ENCODE assay signal across 7 mouse cellular contexts in the genomic region with DNA sequence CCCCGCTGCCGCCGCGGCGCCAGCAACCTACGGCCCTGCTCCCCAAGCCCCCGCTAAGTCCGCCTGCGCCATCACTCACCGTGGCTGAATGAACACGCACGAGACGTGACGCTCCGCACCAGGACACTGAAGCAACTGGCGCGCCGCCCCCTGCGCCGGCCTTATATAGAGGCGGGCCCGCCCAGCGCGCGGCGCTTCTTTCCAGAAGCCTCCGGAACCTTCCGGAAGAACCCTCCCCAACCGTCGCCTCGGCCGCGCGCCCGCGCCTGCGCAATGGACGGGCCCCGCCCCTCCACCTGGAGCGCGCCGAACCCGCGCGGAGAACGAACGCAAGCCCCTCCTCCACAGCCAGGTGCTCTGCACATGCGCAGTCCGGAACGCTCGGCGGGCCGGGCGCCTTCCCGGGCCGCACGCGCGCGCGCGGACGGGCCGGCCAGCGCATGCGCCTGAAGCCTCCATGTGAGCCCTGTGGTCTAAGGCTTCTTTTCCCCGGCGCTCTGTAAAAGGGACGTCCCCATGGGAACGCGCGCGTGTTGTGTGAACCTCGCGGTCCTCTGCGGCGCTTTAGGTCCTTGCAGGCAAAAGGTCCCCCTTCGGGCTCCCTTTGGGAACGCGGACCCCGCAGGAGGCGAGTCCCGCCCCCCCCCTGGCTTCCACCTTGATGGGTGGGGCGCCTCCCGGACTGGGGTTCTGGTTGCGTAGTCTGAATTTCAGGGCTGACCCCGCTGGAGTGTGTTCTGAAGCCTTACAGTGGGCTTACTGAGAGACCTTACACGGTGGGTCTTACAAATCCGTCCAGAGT. TPM values are rescaled to one million over a fixed set of nuclear protein-coding genes. Genes with fewer than 3 reads are reported as not detected.
DNase-seq lines count a peak whose midpoint lies in the region; ATAC-seq and TF ChIP-seq lines count a peak whose summit lies in the region.

No protein-coding gene starts in this region.

- H3K4me3 ChIP-seq in embryonic facial prominence, embryonic 11.5 days (ENCODE audit: low read depth, low read length), result peak overlapping the region; percentile 91
- peak overlapping the region; percentile 87 for H3K4me3 ChIP-seq in kidney, adult 2 months (ENCODE audit: insufficient read depth, low read depth, low read length)
- peak overlapping the region; percentile 99 for H3K4me3 ChIP-seq in limb, embryonic 12.5 days (replicated peaks)
- peak overlapping the region; percentile 58 for H3K4me3 ChIP-seq in midbrain, embryonic 15.5 days
- H3K4me3 ChIP-seq in spleen, adult 2 months (ENCODE audit: extremely low read depth, insufficient read depth, insufficient read length), result peak overlapping the region; percentile 77

- H3K27me3 ChIP-seq in embryonic facial prominence, embryonic 11.5 days (ENCODE audit: control insufficient read depth, insufficient read depth, low read length), result no peaks in the 10 kb centered on the region
- H3K27me3 ChIP-seq in kidney, adult 2 months (replicated peaks; ENCODE audit: control insufficient read depth, insufficient read depth, low read length), result no peaks in the 10 kb centered on the region
- no peaks in the 10 kb centered on the region for H3K27me3 ChIP-seq in limb, embryonic 12.5 days
- H3K27me3 ChIP-seq in midbrain, embryonic 15.5 days (replicated peaks), result no peaks in the 10 kb centered on the region
- H3K27me3 ChIP-seq in spleen, adult 2 months (ENCODE audit: control insufficient read depth, insufficient read depth, low read length), result no peaks in the 10 kb centered on the region

- no peaks in the 10 kb centered on the region for H3K9me3 ChIP-seq in embryonic facial prominence, embryonic 11.5 days (replicated peaks; ENCODE audit: control insufficient read depth, low read length)
- H3K9me3 ChIP-seq in limb, embryonic 12.5 days, result no peaks in the 10 kb centered on the region
- no peaks in the 10 kb centered on the region for H3K9me3 ChIP-seq in midbrain, embryonic 15.5 days

- H3K9ac ChIP-seq in embryonic facial prominence, embryonic 11.5 days (replicated peaks; ENCODE audit: low read length), result peak overlapping the region; percentile 97
- peak overlapping the region; percentile 98 for H3K9ac ChIP-seq in limb, embryonic 12.5 days (replicated peaks)
- H3K9ac ChIP-seq in midbrain, embryonic 15.5 days, result peak overlapping the region; percentile 89

- H3K27ac ChIP-seq in embryonic facial prominence, embryonic 11.5 days (replicated peaks; ENCODE audit: low read depth, low read length), result peak overlapping the region; percentile 91
- H3K27ac ChIP-seq in kidney, adult 2 months (ENCODE audit: insufficient read depth, low read depth, low read length), result peak overlapping the region; percentile 71
- peak overlapping the region; percentile 94 for H3K27ac ChIP-seq in limb, embryonic 12.5 days
- peak overlapping the region; percentile 93 for H3K27ac ChIP-seq in midbrain, embryonic 15.5 days
- H3K27ac ChIP-seq in spleen, adult 2 months (ENCODE audit: insufficient read depth, low read length), result peak overlapping the region; percentile 93

- peak; percentile 92 for ATAC-seq in embryonic facial prominence, embryonic 11.5 days (replicated peaks; ENCODE audit: insufficient number of reproducible peaks, low FRiP score, low TSS enrichment, low read depth)
- ATAC-seq in limb, embryonic 12.5 days (ENCODE audit: insufficient number of reproducible peaks, insufficient read depth, low FRiP score, low TSS enrichment, low read depth), result peak; percentile 93
- ATAC-seq in midbrain, embryonic 15.5 days (replicated peaks), result peak; percentile 97

- TF ChIP-seq CTCF in kidney, adult 2 months (conservative IDR thresholded peaks at IDR 0.05; ENCODE audit: insufficient read depth, insufficient read length, low read depth, low read length), result no peak
- TF ChIP-seq CTCF in spleen, adult 2 months (IDR thresholded peaks at IDR 0.05; ENCODE audit: extremely low read depth, insufficient read depth, insufficient read length, insufficient replicate concordance), result no peak

- TF ChIP-seq POLR2A in kidney, adult 2 months (IDR thresholded peaks at IDR 0.05; ENCODE audit: low read depth, low read length), result peak; percentile 98
- peak; percentile 98 for TF ChIP-seq POLR2A in spleen, adult 2 months (IDR thresholded peaks at IDR 0.05; ENCODE audit: low read depth, low read length)

- WGBS in embryonic facial prominence, embryonic 11.5 days, result under 1% methylated on average over 83 of the region's 89 CpGs
- WGBS in kidney, adult 2 months, result under 1% methylated on average over 89 of the region's 89 CpGs
- under 1% methylated on average over 88 of the region's 89 CpGs for WGBS in limb, embryonic 12.5 days
- under 1% methylated on average over 88 of the region's 89 CpGs for WGBS in midbrain, embryonic 15.5 days
- under 1% methylated on average over 85 of the region's 89 CpGs for WGBS in spleen, adult 2 months

- H3K36me3 ChIP-seq in embryonic facial prominence, embryonic 11.5 days (replicated peaks; ENCODE audit: control insufficient read depth, insufficient read depth, low read depth, low read length), result no peaks in the 10 kb centered on the region
- peaks cover 6% of the 10 kb centered on the region for H3K36me3 ChIP-seq in kidney, adult 2 months (ENCODE audit: control insufficient read depth, insufficient read depth, low read length)
- H3K36me3 ChIP-seq in limb, embryonic 12.5 days, result peaks cover 30% of the 10 kb centered on the region
- H3K36me3 ChIP-seq in midbrain, embryonic 15.5 days (replicated peaks), result peaks cover 12% of the 10 kb centered on the region; the same call in 1 of the 2 replicates
- H3K36me3 ChIP-seq in spleen, adult 2 months (ENCODE audit: control insufficient read depth, insufficient read depth, low read length), result peaks cover 14% of the 10 kb centered on the region

- H3K4me1 ChIP-seq in embryonic facial prominence, embryonic 11.5 days (ENCODE audit: control insufficient read depth, insufficient read depth, low read length), result no peaks in the 10 kb centered on the region
- H3K4me1 ChIP-seq in kidney, adult 2 months (ENCODE audit: control insufficient read depth, insufficient read depth, low read length), result peaks cover 6% of the 10 kb centered on the region; the same call in 1 of the 2 replicates
- peaks cover 16% of the 10 kb centered on the region for H3K4me1 ChIP-seq in limb, embryonic 12.5 days (replicated peaks)
- peaks cover 18% of the 10 kb centered on the region for H3K4me1 ChIP-seq in midbrain, embryonic 15.5 days
- H3K4me1 ChIP-seq in spleen, adult 2 months (ENCODE audit: control insufficient read depth, insufficient read depth, insufficient read length), result peaks cover 10% of the 10 kb centered on the region; the same call in 1 of the 2 replicates

- DNase-seq in adrenal gland, postnatal 14 days, result peak; percentile 100
- DNase-seq in embryonic facial prominence, embryonic 11.5 days (ENCODE audit: low spot score), result peak; percentile 97
- peak; percentile 97 to 98 for DNase-seq in heart, adult 18-20 months
- DNase-seq in kidney, adult 2 months, result peak; percentile 98
- peak; percentile 91 to 97 for DNase-seq in spleen, adult 2 months (ENCODE audit: low read depth in 1 of 2, low spot score in 2 of 2)

- H3K4me2 ChIP-seq in embryonic facial prominence, embryonic 11.5 days (ENCODE audit: low read depth, low read length), result peak overlapping the region; percentile 71
- H3K4me2 ChIP-seq in limb, embryonic 12.5 days, result peak overlapping the region; percentile 77
- peak overlapping the region; percentile 86 for H3K4me2 ChIP-seq in midbrain, embryonic 15.5 days

RNA-seq across cellular contexts. Expression of a gene that starts 6.2 kb away (rescaled TPM):
- total RNA-seq in adrenal gland, postnatal 14 days (2021), result 325 and 436 TPM in 2 replicates
- polyA plus RNA-seq in embryonic facial prominence, embryonic 11.5 days (2014; fragmentation: Nextera tagmentation; extraction: Ambion mirVana), result 1,194 and 1,245 TPM in 2 replicates
- 100 to 1,000 TPM; 261 to 408 TPM for total RNA-seq in heart, adult 18-20 months (2021)
- 95.6 and 115 TPM in 2 replicates for polyA plus RNA-seq in kidney, adult 2 months (2012; rRNA removed)
- polyA plus RNA-seq in limb, embryonic 12.5 days (2016; fragmentation: Nextera tagmentation; extraction: Ambion mirVana), result 833 and 848 TPM in 2 replicates
- 1,449 and 1,477 TPM in 2 replicates for polyA plus RNA-seq in midbrain, embryonic 15.5 days (2015; fragmentation: Nextera tagmentation; extraction: Ambion mirVana)
- 38.9 and 40.7 TPM in 2 replicates for polyA plus RNA-seq in spleen, adult 2 months (2012; rRNA removed)

RNA-seq across cellular contexts. Expression of a gene that starts 14.0 kb away (rescaled TPM):
- not detected in 2 replicates for total RNA-seq in adrenal gland, postnatal 14 days (2021)
- polyA plus RNA-seq in embryonic facial prominence, embryonic 11.5 days (2014; fragmentation: Nextera tagmentation; extraction: Ambion mirVana), result 0.22 TPM in 1 of 2 replicates, not detected in the other
- not detected for total RNA-seq in heart, adult 18-20 months (2021)
- polyA plus RNA-seq in kidney, adult 2 months (2012; rRNA removed), result not detected in 2 replicates
- polyA plus RNA-seq in limb, embryonic 12.5 days (2016; fragmentation: Nextera tagmentation; extraction: Ambion mirVana), result not detected in 2 replicates
- 0.31 TPM in 1 of 2 replicates, not detected in the other for polyA plus RNA-seq in midbrain, embryonic 15.5 days (2015; fragmentation: Nextera tagmentation; extraction: Ambion mirVana)
- polyA plus RNA-seq in spleen, adult 2 months (2012; rRNA removed), result not detected in 2 replicates

RNA-seq across cellular contexts. Expression of a gene that starts 41.4 kb away (rescaled TPM):
- total RNA-seq in adrenal gland, postnatal 14 days (2021), result 35.2 and 41.6 TPM in 2 replicates
- 22.2 and 23.6 TPM in 2 replicates for polyA plus RNA-seq in embryonic facial prominence, embryonic 11.5 days (2014; fragmentation: Nextera tagmentation; extraction: Ambion mirVana)
- 10 to 100 TPM; 31.0 to 32.1 TPM for total RNA-seq in heart, adult 18-20 months (2021)
- polyA plus RNA-seq in kidney, adult 2 months (2012; rRNA removed), result 24.0 and 24.5 TPM in 2 replicates
- polyA plus RNA-seq in limb, embryonic 12.5 days (2016; fragmentation: Nextera tagmentation; extraction: Ambion mirVana), result 30.2 and 33.5 TPM in 2 replicates
- 25.5 and 26.8 TPM in 2 replicates for polyA plus RNA-seq in midbrain, embryonic 15.5 days (2015; fragmentation: Nextera tagmentation; extraction: Ambion mirVana)
- polyA plus RNA-seq in spleen, adult 2 months (2012; rRNA removed), result 11.4 and 11.9 TPM in 2 replicates

Comparison
In these comparisons a context has a peak if more than half of its experiments do, and no peak if none do; other contexts are left out.
1. Peak in every context shown above with its lines: DNase-seq, ATAC-seq, H3K4me3 ChIP-seq and H3K27ac ChIP-seq.